Mouse (Mus musculus): Measurements from ENCODE around the gene Btc. TPM values are rescaled to one million over a fixed set of nuclear protein-coding genes. Genes with fewer than 3 reads are reported as not detected.

Btc gene
- polyA plus RNA-seq, 1 experiment, result 0.86 TPM

- 70% methylated on average over 4 of the region's 4 CpGs for WGBS
- TF ChIP-seq CTCF (IDR thresholded peaks at IDR 0.05; ENCODE audit: extremely low read depth, insufficient read length, insufficient replicate concordance, low read depth, low read length) (no peak), POLR2A (IDR thresholded peaks at IDR 0.05; ENCODE audit: low read depth, low read length) (no peak)
These were observed 82.4 kb downstream of the Btc start for GRCm38 (mm10) chr5:91320348-91320747.

GRCm38 (mm10) chr5:91313971-91314370 lies 88.8 kb downstream of the Btc start:
- no peaks in the 10 kb centered on the region for H3K36me3 ChIP-seq (ENCODE audit: control insufficient read depth, insufficient read depth, low read length)
- 65% methylated on average over 4 of the region's 4 CpGs for WGBS
- TF ChIP-seq POLR2A (IDR thresholded peaks at IDR 0.05; ENCODE audit: low read depth, low read length) (no peak), CTCF (IDR thresholded peaks at IDR 0.05; ENCODE audit: extremely low read depth, insufficient read length, insufficient replicate concordance, low read depth, low read length) (no peak)
- H3K27ac ChIP-seq (ENCODE audit: insufficient read depth, low read depth, low read length), result no peak overlapping the region
- no peak overlapping the region for H3K4me3 ChIP-seq (ENCODE audit: low read depth, low read length)
- H3K4me1 ChIP-seq (ENCODE audit: control insufficient read depth, insufficient read depth, insufficient read length, low read length), result no peaks in the 10 kb centered on the region
- H3K27me3 ChIP-seq (ENCODE audit: control insufficient read depth, insufficient read depth, low read length), result no peaks in the 10 kb centered on the region

More at GRCm38 (mm10) chr5:91320348-91320747, 82.4 kb downstream of the Btc start:
- H3K4me1 ChIP-seq (ENCODE audit: control insufficient read depth, insufficient read depth, insufficient read length, low read length), result no peaks in the 10 kb centered on the region
- H3K27me3 ChIP-seq (ENCODE audit: control insufficient read depth, insufficient read depth, low read length), result no peaks in the 10 kb centered on the region
- no peak overlapping the region for H3K27ac ChIP-seq (ENCODE audit: insufficient read depth, low read depth, low read length)
- no peak overlapping the region for H3K4me3 ChIP-seq (ENCODE audit: low read depth, low read length)
- no peaks in the 10 kb centered on the region for H3K36me3 ChIP-seq (ENCODE audit: control insufficient read depth, insufficient read depth, low read length)

DNA sequence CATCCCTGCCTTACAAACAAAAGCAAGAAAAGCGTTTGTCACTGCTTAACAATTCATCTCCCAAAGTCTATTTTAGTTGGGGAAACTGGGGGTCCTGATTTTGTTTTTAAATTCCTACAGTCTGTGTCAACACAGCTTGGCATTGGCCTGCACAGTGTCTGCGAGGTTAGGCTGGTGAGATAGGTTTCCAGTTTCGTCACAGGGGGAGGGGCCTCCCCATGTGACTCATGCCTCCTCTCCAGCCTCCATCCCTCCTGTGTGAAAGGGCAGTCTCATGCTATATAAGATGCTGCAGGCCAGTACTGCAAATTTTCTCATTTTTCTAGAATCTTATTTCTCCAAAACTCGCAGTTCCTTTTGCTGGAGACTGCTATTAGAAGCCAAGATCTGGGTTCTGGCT lies 91.0 kb downstream of the Btc start:
- no peak overlapping the region for H3K4me3 ChIP-seq (ENCODE audit: low read depth, low read length)
- H3K27me3 ChIP-seq (ENCODE audit: control insufficient read depth, insufficient read depth, low read length), result no peaks in the 10 kb centered on the region
- no peak for TF ChIP-seq POLR2A (IDR thresholded peaks at IDR 0.05; ENCODE audit: low read depth, low read length)
- no peak for TF ChIP-seq CTCF (IDR thresholded peaks at IDR 0.05; ENCODE audit: extremely low read depth, insufficient read length, insufficient replicate concordance, low read depth, low read length)
- no peak overlapping the region for H3K27ac ChIP-seq (ENCODE audit: insufficient read depth, low read depth, low read length)
- no peaks in the 10 kb centered on the region for H3K36me3 ChIP-seq (ENCODE audit: control insufficient read depth, insufficient read depth, low read length)
- no peaks in the 10 kb centered on the region for H3K4me1 ChIP-seq (ENCODE audit: control insufficient read depth, insufficient read depth, insufficient read length, low read length)
- WGBS, result 33% methylated on average over 4 of the region's 4 CpGs

DNA sequence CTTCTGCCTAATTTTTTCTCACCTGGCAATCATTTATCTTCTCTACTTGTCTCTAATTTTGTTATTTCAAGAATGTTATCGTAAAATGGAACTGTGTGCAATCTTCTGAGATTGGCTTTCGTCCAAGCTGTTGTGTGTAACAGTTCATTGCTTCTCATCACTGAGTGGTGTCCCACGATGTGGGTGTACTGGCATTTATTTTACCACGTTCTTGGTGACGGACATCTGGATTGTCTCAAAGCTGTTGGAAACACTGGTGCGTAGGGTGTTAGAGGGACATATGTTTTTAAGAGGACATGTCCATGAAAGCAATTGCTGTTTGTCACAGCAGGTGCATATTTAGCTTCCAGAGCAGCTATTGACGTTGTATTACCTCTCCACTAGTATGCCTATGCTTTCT lies 94.2 kb downstream of the Btc start:
- H3K27ac ChIP-seq (ENCODE audit: insufficient read depth, low read depth, low read length), result no peak overlapping the region
- no peak overlapping the region for H3K4me3 ChIP-seq (ENCODE audit: low read depth, low read length)
- no peaks in the 10 kb centered on the region for H3K36me3 ChIP-seq (ENCODE audit: control insufficient read depth, insufficient read depth, low read length)
- H3K4me1 ChIP-seq (ENCODE audit: control insufficient read depth, insufficient read depth, insufficient read length, low read length), result no peaks in the 10 kb centered on the region
- no peak for TF ChIP-seq POLR2A (IDR thresholded peaks at IDR 0.05; ENCODE audit: low read depth, low read length)
- TF ChIP-seq CTCF (IDR thresholded peaks at IDR 0.05; ENCODE audit: extremely low read depth, insufficient read length, insufficient replicate concordance, low read depth, low read length), result no peak
- H3K27me3 ChIP-seq (ENCODE audit: control insufficient read depth, insufficient read depth, low read length), result no peaks in the 10 kb centered on the region
- 46% methylated on average over 7 of the region's 7 CpGs for WGBS

DNA sequence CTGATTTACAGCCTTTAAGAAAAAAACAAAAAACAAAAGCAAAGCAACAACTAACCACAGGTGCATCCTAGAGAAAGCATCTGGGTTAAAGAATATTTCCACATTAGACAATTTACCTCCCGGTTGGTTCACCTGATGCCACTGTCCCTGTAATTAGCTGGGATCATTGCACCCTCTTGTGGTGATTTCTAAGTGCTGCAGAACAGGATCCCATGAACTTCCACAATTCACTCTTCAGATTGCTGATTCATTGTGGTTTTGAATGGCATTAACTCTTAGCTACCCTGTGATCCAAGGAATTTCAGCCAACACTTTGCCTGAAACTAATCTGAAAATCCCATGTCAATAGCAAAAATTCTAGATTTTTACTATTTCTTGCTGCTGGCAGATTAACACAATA lies 94.9 kb downstream of the Btc start:
- no peak for TF ChIP-seq POLR2A (IDR thresholded peaks at IDR 0.05; ENCODE audit: low read depth, low read length)
- TF ChIP-seq CTCF (IDR thresholded peaks at IDR 0.05; ENCODE audit: extremely low read depth, insufficient read length, insufficient replicate concordance, low read depth, low read length), result no peak
- Histone ChIP-seq H3K4me1 (ENCODE audit: control insufficient read depth, insufficient read depth, insufficient read length, low read length) (no peaks in the 10 kb centered on the region), H3K4me3 (ENCODE audit: low read depth, low read length) (no peak overlapping the region), H3K27me3 (ENCODE audit: control insufficient read depth, insufficient read depth, low read length) (no peaks in the 10 kb centered on the region), H3K36me3 (ENCODE audit: control insufficient read depth, insufficient read depth, low read length) (no peaks in the 10 kb centered on the region), H3K27ac (ENCODE audit: insufficient read depth, low read depth, low read length) (no peak overlapping the region)
- 0% methylated on average over 1 of the region's 1 CpGs for WGBS

Other genes with a start within 250 kb of the Btc start
- gene Parm1, start 114.6 kb upstream of the Btc start, polyA plus RNA-seq (2012; rRNA removed), result 5.9 and 10.4 TPM in 2 replicates

Data from small intestine, adult 2 months (tissue).